ENCODE assay signal across 10 mouse cellular contexts in the genomic region with DNA sequence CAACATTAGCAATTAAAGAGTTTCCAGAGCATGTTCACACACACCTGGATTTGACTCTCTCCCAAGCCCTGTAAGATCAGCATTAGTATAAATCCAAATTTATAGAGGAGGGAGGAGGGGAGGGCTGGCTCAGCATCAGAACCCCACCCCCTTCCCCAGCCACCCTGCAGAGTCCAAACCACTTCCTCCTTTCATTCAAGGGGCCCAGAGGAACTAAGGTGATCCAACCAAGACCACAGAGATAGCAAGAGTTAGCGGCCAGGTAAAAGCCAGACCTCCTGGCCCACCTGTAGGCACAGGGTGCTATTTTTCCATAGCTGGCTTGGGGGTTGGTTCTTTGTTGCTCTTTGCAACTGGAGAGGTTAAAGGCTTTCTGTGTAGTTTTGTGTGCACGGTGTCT. TPM values are rescaled to one million over a fixed set of nuclear protein-coding genes. Genes with fewer than 3 reads are reported as not detected.
DNase-seq lines count a peak whose midpoint lies in the region; ATAC-seq and TF ChIP-seq lines count a peak whose summit lies in the region.
"Had no signal": no experiment of that assay in that cellular context is flagged by ENCODE, and none has a peak within 500 bp of the region (broad histone marks: within the 10 kb centered on the region; RNA-seq: fewer than 3 reads in every experiment).

No protein-coding gene starts in this region.

- no peak overlapping the region for H3K4me3 ChIP-seq in kidney, postnatal 0 days (replicated peaks; ENCODE audit: low read depth, low read length)
- no peak overlapping the region for H3K4me3 ChIP-seq in kidney, embryonic 14.5 days (ENCODE audit: low read length)

- peak overlapping the region; percentile 31; the same call in 1 of the 2 replicates for H3K9ac ChIP-seq in kidney, postnatal 0 days (ENCODE audit: low read depth, low read length)
- H3K9ac ChIP-seq in kidney, embryonic 14.5 days (ENCODE audit: low read depth, low read length) = no peak overlapping the region

- H3K9me3 ChIP-seq in kidney, postnatal 0 days (replicated peaks; ENCODE audit: low read length) = no peaks in the 10 kb centered on the region
- peaks cover 6% of the 10 kb centered on the region; the same call in 1 of the 2 replicates for H3K9me3 ChIP-seq in kidney, embryonic 14.5 days (ENCODE audit: control insufficient read depth, low read length)

- H3K27me3 ChIP-seq in kidney, postnatal 0 days (ENCODE audit: insufficient read depth, low read length) = no peaks in the 10 kb centered on the region
- H3K27me3 ChIP-seq in kidney, embryonic 14.5 days (ENCODE audit: control insufficient read depth, insufficient read depth, low read length) = no peaks in the 10 kb centered on the region

- peak overlapping the region; percentile 34; the same call in 1 of the 2 replicates for H3K27ac ChIP-seq in kidney, postnatal 0 days
- H3K27ac ChIP-seq in kidney, embryonic 14.5 days (ENCODE audit: low read depth, low read length) = no peak overlapping the region
- H3K27ac ChIP-seq: hindbrain, postnatal 0 days had no signal

- no peak for ATAC-seq in kidney, postnatal 0 days (replicated peaks; ENCODE audit: low FRiP score, low read depth)
- ATAC-seq in kidney, embryonic 14.5 days (ENCODE audit: low FRiP score, low TSS enrichment) = no peak
- ATAC-seq in monocyte, adult 5-6 weeks (replicated peaks; ENCODE audit: insufficient number of reproducible peaks, low FRiP score, low TSS enrichment, poor library complexity, severe bottlenecking) = peak; percentile 76
- ATAC-seq: hindbrain, postnatal 0 days had no signal

- no peaks in the 10 kb centered on the region for H3K36me3 ChIP-seq in kidney, postnatal 0 days (ENCODE audit: insufficient read depth, low read length)
- peaks cover 37% of the 10 kb centered on the region; the same call in 1 of the 2 replicates for H3K36me3 ChIP-seq in kidney, embryonic 14.5 days (ENCODE audit: control insufficient read depth, insufficient read depth, low read length)

- 49% methylated on average over 2 of the region's 2 CpGs for WGBS in kidney, postnatal 0 days
- WGBS in kidney, embryonic 14.5 days = 51% methylated on average over 2 of the region's 2 CpGs

- peaks cover 13% of the 10 kb centered on the region for H3K4me1 ChIP-seq in kidney, postnatal 0 days (replicated peaks; ENCODE audit: insufficient read depth, low read length)
- peaks cover 19% of the 10 kb centered on the region for H3K4me1 ChIP-seq in kidney, embryonic 14.5 days (ENCODE audit: control insufficient read depth, insufficient read depth, low read length)

- no peak for TF ChIP-seq CTCF in kidney, postnatal 0 days (IDR thresholded peaks at IDR 0.05; ENCODE audit: low read depth)

- H3K4me2 ChIP-seq in kidney, postnatal 0 days (ENCODE audit: low read length) = no peak overlapping the region
- no peak overlapping the region for H3K4me2 ChIP-seq in kidney, embryonic 14.5 days (replicated peaks; ENCODE audit: low read depth, low read length)
- H3K4me2 ChIP-seq: midbrain, embryonic 11.5 days had no signal

- DNase-seq in kidney, postnatal 0 days (ENCODE audit: low spot score) = no peak
- peak; percentile 78 for DNase-seq in CD4-positive helper T cell, adult 2 months (ENCODE audit: low read depth, low spot score)
- DNase-seq in T-cell, adult 2 months (ENCODE audit: low spot score) = peak; percentile 71
- DNase-seq in adrenal gland, adult (ENCODE audit: inconsistent age in 2 of 2, low spot score in 1 of 2) = no peak
- DNase-seq in kidney, adult 9 months = no peak
- DNase-seq: cerebellum, postnatal 36 days had no signal

RNA-seq across cellular contexts. Expression of gene Lbh, which starts 16.0 kb away (rescaled TPM):
- 8.9 and 9.0 TPM in 2 replicates for polyA plus RNA-seq in kidney, postnatal 0 days (2015; fragmentation: Nextera tagmentation; extraction: Ambion mirVana)
- polyA plus RNA-seq in kidney, embryonic 14.5 days (2014; fragmentation: Nextera tagmentation; extraction: Ambion mirVana) = 10.5 and 14.2 TPM in 2 replicates
- 71.9 to 97.1 TPM (median 79.5 TPM) in 3 replicates for total RNA-seq in monocyte, adult 5-6 weeks (2017)

Comparison
In these comparisons a context has a peak if more than half of its experiments do, and no peak if none do; other contexts are left out.
1. DNase-seq: peak in CD4-positive helper T cell, adult 2 months (single experiment) and T-cell, adult 2 months (single experiment); none in kidney, postnatal 0 days (single experiment), adrenal gland, adult (0 of 2) and kidney, adult 9 months (single experiment).